Mouse (Mus musculus) C3H10T1/2 (cell line): Measurements from ENCODE around the gene B3gnt7. TPM values are rescaled to one million over a fixed set of nuclear protein-coding genes. Genes with fewer than 3 reads are reported as not detected.

Experiments
- polyA plus RNA-seq, 2 experiments: library from polyadenylated mRNA; unstranded; fragments of >200 nt; fragmentation: generic; extraction: Trizol; gene quantifications; one replicate each; pipeline ENCODE4 v1.2.1; 2012; ENCODE audit warnings: missing spikeins in 2 of 2

The B3gnt7 gene
- polyA plus RNA-seq, result not detected

GRCm38 (mm10) chr1:86302532-86302931 is at the start of gene B3gnt7:
Gene B3gnt7, plus strand, starts transcription at chr1:86302832.

Other genes starting within 250 kb of the B3gnt7 start
- gene Psmd1, start 238.4 kb upstream of the B3gnt7 start, polyA plus RNA-seq, result 10 to 100 TPM; 22.9 to 62.4 TPM
- under 1 TPM in 1 of 2 experiments, not detected in 1; 0.07 TPM for gene Htr2b, start 190.9 kb upstream of the B3gnt7 start, polyA plus RNA-seq
- gene Gm21972, start 169.2 kb upstream of the B3gnt7 start, polyA plus RNA-seq, result under 1 TPM; 0.25 to 0.85 TPM
- 10 to 100 TPM in 1 of 2 experiments, 1 to 10 TPM in 1; 3.9 to 11.2 TPM for gene Armc9, start 148.1 kb upstream of the B3gnt7 start, polyA plus RNA-seq
- gene Ncl, start 56.6 kb downstream of the B3gnt7 start, polyA plus RNA-seq, result 100 to 1,000 TPM in 1 of 2 experiments, 10 to 100 TPM in 1; 69.8 to 102 TPM
- under 1 TPM in 1 of 2 experiments, not detected in 1; 0.04 TPM for gene Nmur1, start 123.4 kb downstream of the B3gnt7 start, polyA plus RNA-seq
- gene Tex44, start 123.5 kb downstream of the B3gnt7 start, polyA plus RNA-seq, result not detected
- gene Ptma, start 223.9 kb downstream of the B3gnt7 start, polyA plus RNA-seq, result 1,000 to 10,000 TPM in 1 of 2 experiments, 100 to 1,000 TPM in 1; 531 to 1,518 TPM